Mouse (Mus musculus) kidney, postnatal 25 days (tissue): ENCODE data around the gene Zbtb25.

ENCODE experiments used
- DNase-seq, 2 experiments: peaks; one replicate each; pipeline ENCODE4 v3.0.0; 2021; ENCODE audit warnings: mixed read lengths in 2 of 2

Zbtb25 gene

GRCm38 (mm10) chr12:76369206-76369977 lies at the start of gene Zbtb25:
Zbtb25 (minus strand) TSS chr12:76369602.
- DNase-seq, result peak; percentile 73 to 92

- DNase-seq, result no peak
Measured at GRCm38 (mm10) chr12:76418346-76418745, 48.9 kb upstream of the Zbtb25 start.

DNA sequence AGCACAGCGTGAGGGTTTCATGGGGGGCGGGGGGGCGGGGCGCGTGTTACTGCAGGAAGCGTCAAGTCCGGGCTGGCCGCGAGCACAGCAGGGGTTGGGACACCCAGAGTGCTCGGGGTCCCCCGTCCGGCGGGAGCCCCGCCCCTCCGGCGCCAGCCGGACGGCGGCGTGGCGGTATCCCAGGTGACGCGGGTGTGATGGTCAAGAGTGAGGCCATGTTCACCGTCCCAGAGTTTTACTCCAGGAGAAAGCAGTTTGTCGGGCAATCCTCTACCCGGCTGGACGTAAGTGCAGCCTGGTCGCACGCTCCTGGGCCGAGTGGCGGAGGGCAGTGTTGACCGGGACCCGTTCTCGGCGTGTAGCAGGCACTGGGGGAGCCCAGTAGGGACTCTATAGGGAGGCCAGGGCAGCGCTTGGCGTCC lies 48.0 kb upstream of the Zbtb25 start, which contains the start of gene Ppp1r36:
Gene Ppp1r36, plus strand, starts transcription at position 106 of the 422 bp plus-strand sequence.
- peak; percentile 14 to 77 for DNase-seq

DNA sequence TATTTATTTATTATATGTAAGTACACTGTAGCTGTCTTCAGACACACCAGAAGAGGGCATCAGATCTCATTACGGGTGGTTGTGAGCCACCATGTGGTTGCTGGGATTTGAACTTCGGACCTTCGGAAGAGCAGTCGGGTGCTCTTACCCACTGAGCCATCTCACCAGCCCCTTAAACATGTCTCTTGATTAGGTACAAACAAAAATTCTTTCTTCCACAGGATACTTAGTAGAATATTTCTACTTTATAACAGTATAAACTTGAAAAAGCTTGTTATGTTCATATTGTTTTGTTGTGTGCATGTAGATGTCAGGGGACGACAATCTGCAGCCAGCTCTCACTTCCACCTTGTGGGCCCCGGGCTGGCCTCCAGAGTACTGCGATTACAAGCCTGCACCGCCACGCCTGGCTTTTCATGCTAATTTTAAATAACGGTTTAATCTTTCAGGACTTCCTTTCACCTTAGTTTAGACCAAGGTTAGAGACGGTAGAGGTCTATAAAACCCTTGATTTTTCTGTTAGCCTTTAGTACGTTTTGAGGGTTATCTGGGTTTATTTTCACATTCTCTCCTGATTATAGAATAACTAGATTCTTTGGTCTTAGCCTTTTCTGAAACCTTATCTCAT lies 46.1 kb upstream of the Zbtb25 start:
- DNase-seq, result no peak

DNA sequence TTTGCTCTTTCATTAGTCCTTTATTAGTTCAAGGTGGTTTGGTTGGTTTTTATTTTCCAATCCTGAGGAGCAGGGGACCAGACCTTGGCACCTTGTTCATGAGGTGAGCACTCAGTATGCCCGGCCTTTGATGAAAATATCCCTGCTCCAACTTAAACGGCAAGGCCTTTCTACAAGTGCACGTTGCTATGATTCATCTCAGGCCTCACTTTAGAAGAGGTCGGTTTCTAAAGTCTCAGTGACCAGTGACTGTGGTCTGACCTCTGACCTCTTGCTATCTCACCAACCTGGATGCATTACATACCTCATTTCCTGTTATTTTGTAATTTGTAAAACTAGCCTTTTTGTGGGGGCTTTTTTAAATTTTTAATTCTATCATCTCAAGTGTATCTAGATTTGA lies 39.8 kb upstream of the Zbtb25 start:
- no peak for DNase-seq

DNA sequence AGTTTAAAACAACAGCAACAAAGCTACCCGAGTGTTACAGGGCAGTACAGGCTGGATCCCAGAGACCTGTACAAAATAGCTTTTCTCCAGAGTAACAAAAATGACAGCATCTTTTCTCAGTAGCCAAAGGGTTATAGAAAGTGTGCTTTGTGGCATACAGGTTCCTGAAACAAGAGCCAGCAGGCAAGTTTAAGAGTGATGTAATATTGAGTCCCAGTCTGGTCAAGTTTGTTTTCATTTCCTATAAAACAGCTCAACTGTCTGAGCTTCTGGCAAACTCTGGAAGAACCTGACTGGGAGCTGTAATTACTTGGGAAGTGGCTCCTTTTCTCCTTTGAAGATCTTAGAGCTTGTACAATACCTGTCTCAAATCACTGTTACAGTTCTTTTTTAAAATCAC lies 37.8 kb upstream of the Zbtb25 start:
- DNase-seq, result no peak

GRCm38 (mm10) chr12:76405971-76406370 lies 36.6 kb upstream of the Zbtb25 start:
- DNase-seq, result no peak

GRCm38 (mm10) chr12:76405183-76405970 lies 36.0 kb upstream of the Zbtb25 start:
- DNase-seq, result peak; percentile 20 to 58

- no peak for DNase-seq
Measured at GRCm38 (mm10) chr12:76404836-76405182, 35.4 kb upstream of the Zbtb25 start.

DNA sequence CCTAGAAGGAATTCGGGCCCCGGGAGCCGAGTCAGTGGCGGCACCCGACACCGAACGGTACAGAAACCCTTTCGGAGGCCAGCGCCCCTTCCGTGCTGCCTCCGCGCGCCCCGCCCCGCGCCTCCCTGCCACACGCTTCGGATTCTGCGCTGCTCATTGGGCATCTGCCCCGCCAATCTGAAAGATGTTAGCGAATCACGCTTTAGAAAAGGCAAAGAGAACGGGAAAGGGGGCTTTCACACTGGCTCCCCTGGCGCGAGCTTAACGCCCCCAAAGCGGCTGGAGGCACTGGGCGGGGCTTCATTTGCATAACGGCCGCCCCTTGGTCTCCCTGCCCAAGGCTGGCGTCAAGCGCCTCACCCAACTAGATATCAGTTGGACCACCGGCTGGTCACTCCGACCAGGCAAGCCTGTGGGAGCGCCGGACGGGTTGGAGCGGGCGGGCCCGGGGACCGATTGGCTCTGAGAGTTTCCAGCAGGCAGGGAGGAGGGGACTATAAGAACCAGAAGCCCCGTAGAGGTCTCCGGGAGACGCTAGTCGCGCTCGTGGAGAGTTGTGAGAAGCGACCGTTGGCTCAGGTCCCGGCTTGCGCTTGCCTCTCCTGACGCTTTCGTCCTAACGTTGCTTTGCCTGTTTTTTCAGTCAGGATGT lies 34.6 kb upstream of the Zbtb25 start, which contains the start of gene Hspa2:
Gene Hspa2, plus strand, starts transcription at position 291 of the 652 bp plus-strand sequence.
- peak; percentile 100 for DNase-seq

- DNase-seq, result peak in 1 of 2 experiments; percentile 93
Measured at GRCm38 (mm10) chr12:76402991-76403885, 33.8 kb upstream of the Zbtb25 start.

- DNase-seq, result no peak
Measured at GRCm38 (mm10) chr12:76401674-76402073, 32.3 kb upstream of the Zbtb25 start.

- no peak for DNase-seq
Measured at GRCm38 (mm10) chr12:76397281-76397680, 27.9 kb upstream of the Zbtb25 start.

- no peak for DNase-seq
Measured at GRCm38 (mm10) chr12:76392979-76393378, 23.6 kb upstream of the Zbtb25 start.

DNA sequence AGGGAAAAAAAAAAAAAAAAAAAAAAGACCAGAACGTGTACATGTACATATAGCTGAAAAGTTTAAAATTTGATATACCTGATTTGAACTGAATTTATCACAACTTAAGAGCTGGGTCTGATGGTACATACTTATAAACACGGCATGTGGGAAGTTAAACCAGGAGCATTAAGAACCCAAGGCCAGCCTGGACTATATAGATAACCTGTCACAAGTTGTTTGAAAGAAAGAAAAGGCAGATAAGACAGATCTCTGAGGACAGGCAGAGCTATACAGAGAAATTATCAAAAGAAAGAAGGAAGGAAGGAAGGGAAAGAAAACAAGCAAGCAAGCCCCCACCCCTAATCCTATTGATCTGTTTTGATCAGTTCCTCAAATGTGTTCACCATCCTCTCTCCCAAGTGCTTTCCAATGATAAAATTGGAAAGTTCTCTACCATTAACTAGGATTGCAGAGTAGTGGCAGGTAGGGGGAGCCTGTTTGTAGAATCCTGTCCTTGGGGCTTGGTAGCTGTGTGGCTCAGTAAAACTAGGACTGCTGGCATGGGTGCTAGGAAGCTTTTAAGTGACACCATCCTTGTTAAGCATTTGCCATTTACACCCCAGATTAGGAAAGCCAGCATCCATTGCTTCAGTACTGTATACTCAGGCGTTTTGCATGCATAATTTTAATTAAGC lies 22.3 kb upstream of the Zbtb25 start:
- no peak for DNase-seq

DNA sequence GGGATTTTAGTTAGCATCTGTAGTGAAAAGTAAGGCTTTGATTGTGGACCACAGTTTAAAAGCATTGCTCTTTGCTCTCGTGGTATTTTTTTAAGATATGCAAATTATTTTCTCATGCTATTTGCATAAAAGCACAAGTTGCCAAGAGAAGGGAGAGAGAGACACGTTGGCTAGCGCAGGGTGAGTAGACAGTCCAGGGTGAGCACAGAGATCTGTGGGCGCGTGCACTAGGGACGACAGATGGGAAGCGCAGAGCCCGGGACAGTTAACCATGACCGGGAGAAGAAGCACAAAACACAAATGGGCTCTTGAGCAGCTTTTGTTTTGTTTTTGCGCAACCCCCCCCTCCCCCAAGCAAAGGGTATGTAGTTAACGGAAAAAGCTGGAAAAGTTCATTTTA lies 19.4 kb upstream of the Zbtb25 start:
- DNase-seq, result no peak

DNA sequence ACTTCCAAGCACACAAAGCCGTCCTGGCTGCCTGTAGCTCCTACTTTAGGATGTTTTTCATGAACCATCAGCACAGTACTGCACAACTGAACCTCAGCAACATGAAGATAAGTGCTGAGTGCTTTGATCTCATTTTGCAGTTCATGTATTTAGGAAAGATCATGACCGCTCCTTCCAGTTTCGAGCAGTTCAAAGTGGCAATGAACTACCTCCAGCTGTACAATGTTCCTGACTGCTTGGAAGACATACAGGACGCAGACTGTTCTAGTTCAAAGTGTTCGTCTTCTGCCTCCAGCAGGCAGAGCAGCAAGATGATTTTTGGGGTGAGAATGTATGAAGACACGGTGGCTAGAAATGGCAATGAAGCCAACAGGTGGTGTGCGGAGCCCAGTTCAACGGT lies 15.9 kb upstream of the Zbtb25 start:
- DNase-seq, result no peak

GRCm38 (mm10) chr12:76380151-76380550 lies 10.7 kb upstream of the Zbtb25 start:
- DNase-seq, result no peak

DNA sequence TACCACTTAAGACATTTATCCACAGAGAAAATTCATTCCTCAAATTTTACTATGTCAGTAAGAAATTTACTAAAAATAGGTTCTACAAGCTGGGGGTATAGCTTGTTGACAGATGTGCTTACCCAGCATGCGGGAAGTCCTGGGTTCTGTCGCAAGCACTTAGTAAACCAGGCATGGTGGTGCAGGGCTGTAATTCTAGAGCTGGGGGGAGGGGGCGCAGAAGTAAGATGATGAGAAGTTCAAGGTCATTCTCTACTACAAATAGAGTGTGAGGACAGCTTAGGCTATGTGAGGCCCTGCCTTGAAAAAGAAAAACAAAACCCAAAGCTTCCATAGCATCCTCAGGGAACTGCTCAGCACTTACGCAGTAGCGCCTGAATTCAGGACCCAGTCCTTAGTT lies 9.2 kb upstream of the Zbtb25 start:
- no peak for DNase-seq

DNA sequence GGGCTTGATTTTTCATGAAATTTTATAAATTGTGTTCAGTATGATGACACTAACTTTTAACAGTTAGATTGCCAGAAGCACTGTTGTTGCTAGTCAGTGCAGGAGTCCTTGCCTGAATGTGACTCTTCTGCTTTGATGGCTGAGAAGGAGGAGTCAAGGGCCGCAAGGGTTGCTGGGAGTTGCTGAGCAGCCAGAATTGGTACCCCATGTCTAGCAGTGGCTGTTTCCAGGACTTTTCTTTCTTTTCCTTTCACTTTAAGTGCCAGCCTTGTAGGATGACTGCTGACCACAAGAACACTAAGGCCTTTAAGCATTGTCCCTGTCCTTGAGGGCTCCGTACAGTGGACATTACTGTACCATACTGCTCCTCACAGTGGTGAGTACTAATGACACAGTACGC lies 8.3 kb upstream of the Zbtb25 start:
- no peak for DNase-seq

- no peak for DNase-seq
Measured at GRCm38 (mm10) chr12:76377059-76377458, 7.7 kb upstream of the Zbtb25 start.
